Mouse (Mus musculus) Patski (cell line): ENCODE data around the gene Foxo6. TPM values are rescaled to one million over a fixed set of nuclear protein-coding genes. Genes with fewer than 3 reads are reported as not detected.

Source experiments
- ATAC-seq: fragments of 100-300 bp; one replicate; pipeline ENCODE4 v1.8.0; 2021
- CTCF ChIA-PET: fragments of 350-600 bp; sonication (Branson Sonifier 250); formaldehyde crosslinking; loops from one replicate; lab custom pipeline; 2022; ENCODE audit warnings: inconsistent platforms; lab: Charles Lee
- POLR2A ChIA-PET: fragments of 350-600 bp; sonication (Branson Sonifier 250); formaldehyde crosslinking; loops from one replicate; lab custom pipeline; 2022; ENCODE audit warnings: antibody characterized with exemption, inconsistent platforms; lab: Charles Lee
- DNase-seq: peaks from one replicate; pipeline ENCODE4 v3.0.0-alpha.2; 2011; ENCODE audit warnings: low read depth, low spot score
- H3K27me3 ChIP-seq: fragments of 371-371 bp; one replicate; pipeline ENCODE4 v1.5.1; 2021
- CTCF ChIP-seq: fragments of 100-300 bp; IDR thresholded peaks from one replicate; pipeline ENCODE4 v1.5.1; 2021
- in situ Hi-C: fragments of 300-500 bp; cut with MboI; formaldehyde crosslinking; loops from 3 replicates; pipeline ENCODE4 v1.11.1; 2018; ENCODE audit warnings: low pct_unique_long_range_greater_than_20kb, mixed read lengths
- polyA plus RNA-seq: library from polyadenylated mRNA; unstranded; gene quantifications from one replicate; pipeline ENCODE4 v1.2.3, GENCODE M21; 2021

Gene Foxo6
- polyA plus RNA-seq, result 0.81 TPM

DNA sequence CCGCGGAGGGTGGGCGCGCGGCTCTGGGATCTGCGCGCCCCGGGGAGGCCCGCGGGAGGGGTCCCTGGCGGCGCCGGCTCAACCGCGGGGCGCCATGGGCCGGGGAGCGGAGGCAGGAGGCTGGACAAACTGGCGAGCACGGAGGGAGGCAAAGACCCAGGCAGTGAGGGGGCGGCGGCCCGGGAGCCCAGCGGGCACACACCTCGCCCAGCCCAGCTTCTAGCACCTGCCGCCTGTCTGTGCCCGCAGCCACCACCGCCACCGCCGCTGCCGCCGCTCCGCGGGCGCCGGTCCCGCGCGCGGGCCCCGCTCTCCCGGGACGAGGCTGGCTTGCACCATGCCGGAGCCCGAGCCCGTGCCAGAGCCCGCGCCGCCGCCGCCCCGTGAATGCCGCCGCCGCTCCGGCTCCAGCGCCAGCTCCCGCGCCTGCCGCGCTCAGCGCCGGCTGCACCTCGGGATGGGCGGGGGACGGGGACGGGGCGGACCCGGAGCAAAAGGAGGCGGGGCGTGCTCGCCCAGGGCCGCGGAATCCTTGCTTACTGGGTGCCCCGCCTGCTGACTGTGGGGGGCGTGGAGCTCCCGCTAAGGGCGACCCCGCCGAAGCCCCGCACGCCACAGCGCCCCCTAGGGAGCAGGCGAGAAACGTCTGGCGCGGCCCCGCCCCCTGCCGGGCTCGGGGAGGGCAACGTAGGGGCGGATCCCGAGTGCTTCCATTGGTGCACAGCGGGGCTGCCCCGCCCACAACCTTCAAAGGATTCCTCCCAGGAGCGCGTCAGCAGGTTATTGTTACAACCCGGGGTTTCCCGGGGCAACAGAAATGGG, at the start of gene Foxo6:
Gene Foxo6, minus strand, starts transcription at position 60 of the 822 bp plus-strand sequence.
- ATAC-seq (peak; percentile 70), DNase-seq (peak; percentile 65)
- in situ Hi-C loops, result loop anchor here (5.0 kb wide), 1 partner anchor 55 kb away; no protein-coding TSS in a partner anchor
- TF ChIP-seq CTCF, result no peak
- ChIA-PET CTCF (interaction anchor here (0.8 to 1.0 kb wide), 3 partner anchors 10 to 57 kb away, joined by 3 to 4 read pairs (median 3); no protein-coding TSS in a partner anchor), POLR2A (interaction anchor here (0.8 kb wide), 1 partner anchor 24 kb away, joined by 3 read pairs; no protein-coding TSS in a partner anchor)
- peaks cover 6% of the 10 kb centered on the region for H3K27me3 ChIP-seq

DNA sequence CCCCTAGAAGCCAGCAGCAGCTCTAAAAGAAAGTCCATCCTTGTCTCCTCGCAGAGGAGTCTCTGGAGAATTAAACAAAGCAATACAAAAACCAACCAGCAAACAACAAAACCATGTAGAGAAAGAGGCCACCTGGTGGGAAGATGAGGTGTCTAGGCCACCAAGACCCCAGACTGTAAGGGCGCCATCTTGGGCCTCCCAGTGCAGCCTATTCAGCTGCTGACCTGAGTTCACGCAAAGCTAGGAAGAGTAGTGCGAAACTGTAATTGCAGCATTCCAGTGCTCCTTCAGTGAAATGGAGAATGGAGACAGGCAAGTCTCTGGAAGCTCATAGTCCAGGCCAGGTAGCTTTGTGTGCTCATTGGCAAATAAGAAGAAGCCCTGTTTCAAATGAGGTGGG, 47.2 kb upstream of the Foxo6 start:
- POLR2A ChIA-PET, result no interaction called here
- peaks cover 20% of the 10 kb centered on the region for H3K27me3 ChIP-seq
- in situ Hi-C loops, result no loop called here
- ATAC-seq (no peak), DNase-seq (no peak)
- CTCF ChIA-PET, result no interaction called here
- no peak for TF ChIP-seq CTCF

DNA sequence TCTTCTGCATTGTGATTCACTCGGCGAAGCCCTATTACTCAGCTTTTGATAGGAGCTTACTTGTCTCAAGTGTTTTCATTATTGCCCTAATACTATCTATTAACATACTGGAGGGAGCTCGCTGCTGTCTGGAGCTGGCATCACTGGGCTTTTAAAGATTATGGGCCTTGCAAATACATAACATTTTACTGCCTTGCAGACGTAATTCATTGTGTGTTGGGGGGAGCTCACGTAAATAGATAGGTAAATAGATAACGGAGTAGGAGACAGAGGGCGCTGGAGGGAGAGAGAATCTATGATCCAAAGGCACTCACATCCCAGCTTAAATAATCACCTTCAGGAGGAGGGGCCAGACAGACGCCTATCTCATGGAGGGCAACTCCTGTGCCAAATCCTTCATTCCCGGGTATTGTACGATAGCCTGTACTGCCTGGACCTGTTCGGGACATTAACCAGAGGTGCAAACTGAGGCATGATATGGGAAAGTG, 45.8 kb upstream of the Foxo6 start:
- no peak for TF ChIP-seq CTCF
- in situ Hi-C loops, result no loop called here
- DNase-seq (no peak), ATAC-seq (no peak)
- ChIA-PET CTCF (interaction anchor here (0.7 kb wide), 1 partner anchor 48 kb away, joined by 3 read pairs; no protein-coding TSS in a partner anchor), POLR2A (no interaction called here)
- peaks cover 15% of the 10 kb centered on the region for H3K27me3 ChIP-seq

DNA sequence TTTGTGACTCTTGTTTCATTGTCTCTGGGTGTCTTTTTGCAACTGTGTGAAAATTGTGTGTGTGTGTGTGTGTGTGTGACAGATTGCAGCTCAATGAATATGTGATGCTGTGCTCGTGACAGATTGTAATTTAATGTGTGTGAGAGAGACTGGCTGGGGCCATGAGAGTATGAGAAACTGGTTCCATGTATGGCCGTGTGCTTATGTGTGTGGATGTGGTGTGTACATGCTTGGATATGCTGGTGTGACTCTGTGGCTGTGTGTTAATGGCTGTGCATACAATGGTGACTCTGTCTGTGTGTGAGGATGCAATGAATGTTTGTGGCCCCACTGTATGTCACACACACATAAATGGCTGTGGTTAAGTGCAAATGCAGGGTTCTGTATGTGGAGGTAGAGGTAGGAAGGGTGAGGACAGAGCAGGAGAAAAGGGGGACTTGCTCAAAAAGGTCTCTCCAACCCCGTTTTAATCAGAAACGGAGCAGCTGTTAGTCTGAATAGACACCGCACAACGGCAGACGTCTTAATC, 45.3 kb upstream of the Foxo6 start:
- CTCF ChIA-PET, result interaction anchor here (0.5 to 0.7 kb wide), 2 partner anchors 14 to 48 kb away, joined by 3 read pairs; no protein-coding TSS in a partner anchor

DNA sequence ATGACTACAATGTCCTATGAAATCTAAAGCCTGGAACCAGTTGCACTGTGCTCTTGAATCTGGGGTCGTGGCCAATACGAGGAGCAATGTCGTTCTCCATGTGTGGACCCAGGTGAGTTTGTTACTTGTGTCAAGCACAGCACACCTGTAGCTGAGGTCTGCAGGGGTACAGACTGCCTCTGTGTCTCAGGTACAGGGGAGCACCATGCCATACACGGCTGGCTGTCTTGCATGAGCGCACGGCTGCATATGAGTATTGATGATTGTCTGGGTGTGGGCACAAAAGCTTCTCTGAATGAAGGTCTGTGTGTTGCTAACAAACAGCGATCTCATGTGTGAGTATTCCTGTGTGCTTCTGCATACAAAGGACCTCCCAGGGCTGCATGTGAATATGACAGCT, 44.8 kb upstream of the Foxo6 start:
- ATAC-seq (no peak), DNase-seq (no peak)
- TF ChIP-seq CTCF, result no peak
- CTCF ChIA-PET, result interaction anchor here (0.5 to 0.7 kb wide), 2 partner anchors 10 to 14 kb away, joined by 3 read pairs; no protein-coding TSS in a partner anchor
- POLR2A ChIA-PET, result no interaction called here
- H3K27me3 ChIP-seq, result peaks cover 15% of the 10 kb centered on the region
- in situ Hi-C loops, result no loop called here

More for the DNA sequence above, 45.3 kb upstream of the Foxo6 start:
- no peak for ATAC-seq
- TF ChIP-seq CTCF, result no peak
- POLR2A ChIA-PET, result no interaction called here
- DNase-seq, result no peak
- H3K27me3 ChIP-seq, result peaks cover 15% of the 10 kb centered on the region
- in situ Hi-C loops, result no loop called here

DNA sequence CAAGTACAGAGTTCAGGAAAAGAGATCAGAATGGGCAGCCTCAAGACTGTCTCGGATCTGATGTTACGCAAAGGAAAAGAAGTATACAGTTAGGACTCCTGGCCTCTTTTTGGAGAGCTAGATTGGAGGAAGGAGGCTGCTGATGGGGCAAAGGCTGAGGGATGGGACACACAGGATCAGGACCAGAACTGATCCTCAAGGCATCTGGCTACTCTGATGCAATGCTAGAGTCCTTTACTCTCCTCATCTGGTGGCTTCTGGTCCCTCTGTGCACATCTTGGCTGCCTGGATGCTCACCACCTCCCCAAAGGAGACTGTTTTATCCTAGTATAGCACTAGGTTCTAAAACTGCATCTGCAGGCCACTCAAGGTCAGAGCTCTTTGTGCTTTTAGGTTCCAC, 44.4 kb upstream of the Foxo6 start:
- in situ Hi-C loops, result no loop called here
- CTCF ChIA-PET, result interaction anchor here (0.7 kb wide), 1 partner anchor 11 kb away, joined by 3 read pairs; no protein-coding TSS in a partner anchor
- ATAC-seq (no peak), DNase-seq (no peak)
- no peak for TF ChIP-seq CTCF
- POLR2A ChIA-PET, result no interaction called here
- peaks cover 15% of the 10 kb centered on the region for H3K27me3 ChIP-seq

DNA sequence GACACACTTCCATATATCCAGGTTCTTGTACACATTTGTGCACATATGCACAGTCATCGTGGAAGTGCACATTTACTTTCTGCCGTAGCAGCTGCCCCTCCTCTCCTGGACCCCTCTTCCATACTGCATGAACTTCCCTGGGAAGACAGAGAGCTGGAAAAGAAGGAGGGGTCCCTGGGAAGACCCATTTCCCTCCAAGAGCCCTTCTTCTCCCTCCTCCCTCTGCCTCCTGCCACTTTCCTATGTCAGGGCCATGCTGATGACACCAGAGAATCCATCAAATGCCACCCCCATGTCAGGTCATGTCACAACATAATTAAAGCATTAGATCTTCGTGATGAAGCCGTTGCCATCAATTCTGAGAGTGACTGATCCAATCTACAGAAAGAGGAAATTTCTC, 38.6 kb upstream of the Foxo6 start:
- ChIA-PET CTCF (interaction anchor here (0.8 kb wide), 1 partner anchor 96 kb away, joined by 5 read pairs; no protein-coding TSS in a partner anchor), POLR2A (no interaction called here)
- no peak for TF ChIP-seq CTCF
- no peaks in the 10 kb centered on the region for H3K27me3 ChIP-seq
- in situ Hi-C loops, result no loop called here
- DNase-seq, result no peak
- ATAC-seq, result no peak

DNA sequence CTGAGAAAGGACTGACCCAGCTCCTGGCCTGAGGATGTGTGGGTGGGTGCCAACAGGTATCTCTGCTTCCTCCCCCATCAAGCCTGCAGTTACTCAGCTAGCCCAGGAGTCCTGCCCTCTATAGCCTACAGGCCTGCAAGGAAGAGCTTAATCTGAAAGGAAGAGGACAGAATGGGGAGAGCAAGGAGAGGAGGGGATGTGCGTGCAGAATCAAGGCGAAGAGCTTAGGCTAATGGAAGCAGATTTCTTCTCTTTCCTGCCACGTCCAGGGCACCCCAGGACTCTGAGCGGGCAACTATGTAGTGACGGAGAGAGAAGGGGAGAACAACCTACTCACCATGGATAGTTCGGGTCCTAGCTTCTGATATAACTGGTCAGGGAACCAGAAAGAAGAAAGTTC, 37.9 kb upstream of the Foxo6 start:
- ATAC-seq, result no peak
- TF ChIP-seq CTCF, result no peak
- ChIA-PET POLR2A (no interaction called here), CTCF (interaction anchor here (0.8 to 1.6 kb wide), 3 partner anchors 95 to 101 kb away, joined by 3 to 6 read pairs (median 5); no protein-coding TSS in a partner anchor)
- DNase-seq, result no peak
- in situ Hi-C loops, result no loop called here
- no peaks in the 10 kb centered on the region for H3K27me3 ChIP-seq

DNA sequence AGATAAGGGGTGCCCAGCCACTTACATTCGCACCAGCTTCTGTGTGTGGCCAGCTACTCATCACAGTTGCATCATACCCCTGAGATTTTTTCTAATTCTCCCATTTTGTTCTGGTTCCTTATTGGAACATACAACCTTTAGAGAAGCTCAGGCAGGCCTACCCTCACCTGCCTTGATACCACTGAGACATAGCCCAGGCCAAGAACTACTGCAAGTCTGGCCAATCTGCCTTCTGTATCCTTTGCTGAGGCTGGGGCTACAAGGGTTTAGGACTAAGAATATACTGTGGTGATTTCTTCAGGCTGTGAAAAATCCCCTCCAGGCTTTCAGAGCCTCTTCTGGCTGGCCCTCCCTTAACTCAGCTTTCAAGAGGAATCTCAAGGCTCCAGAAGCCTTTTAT, 36.7 kb upstream of the Foxo6 start:
- ChIA-PET POLR2A (no interaction called here), CTCF (interaction anchor here (0.9 to 1.9 kb wide), 5 partner anchors 17 to 100 kb away, joined by 3 to 6 read pairs (median 4); no protein-coding TSS in a partner anchor)
- no peaks in the 10 kb centered on the region for H3K27me3 ChIP-seq
- no peak for ATAC-seq
- in situ Hi-C loops, result no loop called here
- TF ChIP-seq CTCF, result no peak
- DNase-seq, result no peak

DNA sequence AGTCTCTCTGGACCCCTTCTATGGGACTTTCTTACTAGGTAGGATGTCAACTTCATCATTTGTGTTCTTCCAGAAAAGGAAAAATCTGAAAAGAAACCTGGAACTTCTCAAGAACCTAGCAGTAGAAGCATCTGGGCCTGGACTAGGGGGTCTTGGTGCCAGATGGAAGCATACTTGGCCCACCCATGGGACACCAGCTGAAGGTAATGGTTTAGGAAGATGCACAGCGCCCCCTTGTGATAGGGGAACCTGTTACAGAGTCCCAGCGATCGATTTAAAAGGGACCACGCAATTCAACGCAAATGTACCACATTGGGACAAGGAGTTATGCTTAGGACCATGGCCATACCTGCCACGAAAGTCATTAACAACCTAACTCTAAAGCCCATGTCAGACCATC, 36.0 kb upstream of the Foxo6 start:
- no peak for ATAC-seq
- in situ Hi-C loops, result no loop called here
- peak; percentile 72 for TF ChIP-seq CTCF
- DNase-seq, result no peak
- H3K27me3 ChIP-seq, result no peaks in the 10 kb centered on the region
- ChIA-PET CTCF (interaction anchor here (0.9 to 1.9 kb wide), 2 partner anchors 17 to 23 kb away, joined by 4 read pairs; no protein-coding TSS in a partner anchor), POLR2A (no interaction called here)
